Mouse (Mus musculus): ENCODE results near the gene Arhgap18. TPM values are rescaled to one million over a fixed set of nuclear protein-coding genes. Genes with fewer than 3 reads are reported as not detected.

Arhgap18 gene
- polyA plus RNA-seq, 1 experiment from 2014 or later: 28.8 TPM

GRCm38 (mm10) chr10:26857583-26857982 lies 104.4 kb downstream of the Arhgap18 start:
- no peaks in the 10 kb centered on the region for H3K36me3 ChIP-seq (ENCODE audit: control insufficient read depth, insufficient read depth, low read length)
- H3K4me2 ChIP-seq (ENCODE audit: low read depth, low read length): no peak overlapping the region
- no peak for ATAC-seq (ENCODE audit: low read depth)
- H3K27me3 ChIP-seq (replicated peaks; ENCODE audit: control insufficient read depth, insufficient read depth, low read length): no peaks in the 10 kb centered on the region
- H3K9ac ChIP-seq (ENCODE audit: low read depth, low read length): no peak overlapping the region
- 87% methylated on average over 4 of the region's 4 CpGs for WGBS
- H3K27ac ChIP-seq (replicated peaks; ENCODE audit: low read depth, low read length): no peak overlapping the region
- DNase-seq (ENCODE audit: low spot score): no peak
- no peak overlapping the region for H3K4me3 ChIP-seq (ENCODE audit: low read depth, low read length)
- H3K9me3 ChIP-seq (ENCODE audit: control insufficient read depth, low read length): no peaks in the 10 kb centered on the region
- H3K4me1 ChIP-seq (ENCODE audit: control insufficient read depth, insufficient read depth, low read length): no peaks in the 10 kb centered on the region

GRCm38 (mm10) chr10:26858537-26858936 lies 105.3 kb downstream of the Arhgap18 start:
- Histone ChIP-seq H3K9ac (ENCODE audit: low read depth, low read length) (no peak overlapping the region), H3K36me3 (ENCODE audit: control insufficient read depth, insufficient read depth, low read length) (no peaks in the 10 kb centered on the region), H3K27me3 (replicated peaks; ENCODE audit: control insufficient read depth, insufficient read depth, low read length) (no peaks in the 10 kb centered on the region), H3K9me3 (ENCODE audit: control insufficient read depth, low read length) (no peaks in the 10 kb centered on the region), H3K27ac (replicated peaks; ENCODE audit: low read depth, low read length) (no peak overlapping the region), H3K4me3 (ENCODE audit: low read depth, low read length) (no peak overlapping the region), H3K4me1 (ENCODE audit: control insufficient read depth, insufficient read depth, low read length) (no peaks in the 10 kb centered on the region), H3K4me2 (ENCODE audit: low read depth, low read length) (no peak overlapping the region)
- WGBS: 77% methylated on average over 4 of the region's 4 CpGs
- DNase-seq (ENCODE audit: low spot score): no peak
- ATAC-seq (ENCODE audit: low read depth): no peak

GRCm38 (mm10) chr10:26861231-26861630 lies 108.0 kb downstream of the Arhgap18 start:
- no peak overlapping the region for H3K27ac ChIP-seq (replicated peaks; ENCODE audit: low read depth, low read length)
- DNase-seq (ENCODE audit: low spot score): no peak
- no peaks in the 10 kb centered on the region for H3K4me1 ChIP-seq (ENCODE audit: control insufficient read depth, insufficient read depth, low read length)
- H3K9ac ChIP-seq (ENCODE audit: low read depth, low read length): no peak overlapping the region
- no peaks in the 10 kb centered on the region for H3K27me3 ChIP-seq (replicated peaks; ENCODE audit: control insufficient read depth, insufficient read depth, low read length)
- no peak for ATAC-seq (ENCODE audit: low read depth)
- no peaks in the 10 kb centered on the region for H3K36me3 ChIP-seq (ENCODE audit: control insufficient read depth, insufficient read depth, low read length)
- no peak overlapping the region for H3K4me3 ChIP-seq (ENCODE audit: low read depth, low read length)
- no peak overlapping the region for H3K4me2 ChIP-seq (ENCODE audit: low read depth, low read length)
- H3K9me3 ChIP-seq (ENCODE audit: control insufficient read depth, low read length): no peaks in the 10 kb centered on the region

- Histone ChIP-seq H3K36me3 (ENCODE audit: control insufficient read depth, insufficient read depth, low read length) (no peaks in the 10 kb centered on the region), H3K9ac (ENCODE audit: low read depth, low read length) (no peak overlapping the region), H3K4me1 (ENCODE audit: control insufficient read depth, insufficient read depth, low read length) (no peaks in the 10 kb centered on the region), H3K27me3 (replicated peaks; ENCODE audit: control insufficient read depth, insufficient read depth, low read length) (no peaks in the 10 kb centered on the region), H3K4me3 (ENCODE audit: low read depth, low read length) (no peak overlapping the region), H3K9me3 (ENCODE audit: control insufficient read depth, low read length) (no peaks in the 10 kb centered on the region), H3K4me2 (ENCODE audit: low read depth, low read length) (no peak overlapping the region), H3K27ac (replicated peaks; ENCODE audit: low read depth, low read length) (no peak overlapping the region)
- WGBS: 90% methylated on average over 4 of the region's 4 CpGs
- ATAC-seq (ENCODE audit: low read depth): no peak
- DNase-seq (ENCODE audit: low spot score): no peak
These were observed 109.0 kb downstream of the Arhgap18 start for GRCm38 (mm10) chr10:26862207-26862606.

GRCm38 (mm10) chr10:26863982-26864381 lies 110.8 kb downstream of the Arhgap18 start:
- WGBS: 56% methylated on average over 1 of the region's 1 CpGs
- no peaks in the 10 kb centered on the region for H3K36me3 ChIP-seq (ENCODE audit: control insufficient read depth, insufficient read depth, low read length)
- H3K27me3 ChIP-seq (replicated peaks; ENCODE audit: control insufficient read depth, insufficient read depth, low read length): no peaks in the 10 kb centered on the region
- no peaks in the 10 kb centered on the region for H3K4me1 ChIP-seq (ENCODE audit: control insufficient read depth, insufficient read depth, low read length)
- no peak overlapping the region for H3K4me2 ChIP-seq (ENCODE audit: low read depth, low read length)
- H3K27ac ChIP-seq (replicated peaks; ENCODE audit: low read depth, low read length): no peak overlapping the region
- H3K9me3 ChIP-seq (ENCODE audit: control insufficient read depth, low read length): no peaks in the 10 kb centered on the region
- H3K4me3 ChIP-seq (ENCODE audit: low read depth, low read length): no peak overlapping the region
- H3K9ac ChIP-seq (ENCODE audit: low read depth, low read length): no peak overlapping the region
- no peak for ATAC-seq (ENCODE audit: low read depth)
- no peak for DNase-seq (ENCODE audit: low spot score)

GRCm38 (mm10) chr10:26870802-26871201 lies 117.6 kb downstream of the Arhgap18 start:
- Histone ChIP-seq H3K27ac (replicated peaks; ENCODE audit: low read depth, low read length) (no peak overlapping the region), H3K27me3 (replicated peaks; ENCODE audit: control insufficient read depth, insufficient read depth, low read length) (no peaks in the 10 kb centered on the region), H3K9ac (ENCODE audit: low read depth, low read length) (no peak overlapping the region), H3K36me3 (ENCODE audit: control insufficient read depth, insufficient read depth, low read length) (no peaks in the 10 kb centered on the region), H3K4me1 (ENCODE audit: control insufficient read depth, insufficient read depth, low read length) (no peaks in the 10 kb centered on the region), H3K4me3 (ENCODE audit: low read depth, low read length) (no peak overlapping the region), H3K4me2 (ENCODE audit: low read depth, low read length) (no peak overlapping the region), H3K9me3 (ENCODE audit: control insufficient read depth, low read length) (no peaks in the 10 kb centered on the region)
- ATAC-seq (ENCODE audit: low read depth) (0 out of 2 replicates have a peak, but pooled peaks have one; percentile 33), DNase-seq (ENCODE audit: low spot score) (peak; percentile 44)
- 62% methylated on average over 2 of the region's 2 CpGs for WGBS

- no peaks in the 10 kb centered on the region for H3K9me3 ChIP-seq (ENCODE audit: control insufficient read depth, low read length)
- H3K9ac ChIP-seq (ENCODE audit: low read depth, low read length): no peak overlapping the region
- H3K4me1 ChIP-seq (ENCODE audit: control insufficient read depth, insufficient read depth, low read length): no peaks in the 10 kb centered on the region
- H3K36me3 ChIP-seq (ENCODE audit: control insufficient read depth, insufficient read depth, low read length): no peaks in the 10 kb centered on the region
- WGBS: 81% methylated on average over 11 of the region's 11 CpGs
- no peak overlapping the region for H3K27ac ChIP-seq (replicated peaks; ENCODE audit: low read depth, low read length)
- no peaks in the 10 kb centered on the region for H3K27me3 ChIP-seq (replicated peaks; ENCODE audit: control insufficient read depth, insufficient read depth, low read length)
- no peak overlapping the region for H3K4me3 ChIP-seq (ENCODE audit: low read depth, low read length)
- H3K4me2 ChIP-seq (ENCODE audit: low read depth, low read length): no peak overlapping the region
- DNase-seq (ENCODE audit: low spot score) (no peak), ATAC-seq (ENCODE audit: low read depth) (no peak)
These were observed 124.1 kb downstream of the Arhgap18 start for GRCm38 (mm10) chr10:26877309-26877708.

GRCm38 (mm10) chr10:26878924-26879600 lies 125.8 kb downstream of the Arhgap18 start:
- H3K4me1 ChIP-seq (ENCODE audit: control insufficient read depth, insufficient read depth, low read length): no peaks in the 10 kb centered on the region
- H3K4me2 ChIP-seq (ENCODE audit: low read depth, low read length): no peak overlapping the region
- H3K9me3 ChIP-seq (ENCODE audit: control insufficient read depth, low read length): no peaks in the 10 kb centered on the region
- ATAC-seq (ENCODE audit: low read depth) (peak; percentile 62), DNase-seq (ENCODE audit: low spot score) (peak; percentile 32)
- 70% methylated on average over 9 of the region's 9 CpGs for WGBS
- no peak overlapping the region for H3K4me3 ChIP-seq (ENCODE audit: low read depth, low read length)
- no peak overlapping the region for H3K9ac ChIP-seq (ENCODE audit: low read depth, low read length)
- H3K36me3 ChIP-seq (ENCODE audit: control insufficient read depth, insufficient read depth, low read length): no peaks in the 10 kb centered on the region
- no peak overlapping the region for H3K27ac ChIP-seq (replicated peaks; ENCODE audit: low read depth, low read length)
- H3K27me3 ChIP-seq (replicated peaks; ENCODE audit: control insufficient read depth, insufficient read depth, low read length): no peaks in the 10 kb centered on the region

- no peaks in the 10 kb centered on the region; the same call in 1 of the 2 replicates for H3K4me1 ChIP-seq (ENCODE audit: control insufficient read depth, insufficient read depth, low read length)
- no peak overlapping the region for H3K27ac ChIP-seq (replicated peaks; ENCODE audit: low read depth, low read length)
- H3K27me3 ChIP-seq (replicated peaks; ENCODE audit: control insufficient read depth, insufficient read depth, low read length): no peaks in the 10 kb centered on the region
- H3K4me3 ChIP-seq (ENCODE audit: low read depth, low read length): no peak overlapping the region
- ATAC-seq (ENCODE audit: low read depth): no peak
- no peak for DNase-seq (ENCODE audit: low spot score)
- no peak overlapping the region for H3K4me2 ChIP-seq (ENCODE audit: low read depth, low read length)
- WGBS: 73% methylated on average over 8 of the region's 8 CpGs
- H3K9ac ChIP-seq (ENCODE audit: low read depth, low read length): no peak overlapping the region
- no peaks in the 10 kb centered on the region for H3K36me3 ChIP-seq (ENCODE audit: control insufficient read depth, insufficient read depth, low read length)
- H3K9me3 ChIP-seq (ENCODE audit: control insufficient read depth, low read length): no peaks in the 10 kb centered on the region
These were observed 131.7 kb downstream of the Arhgap18 start for GRCm38 (mm10) chr10:26884949-26885348.

Measured in embryonic facial prominence, embryonic 14.5 days (tissue).